Mouse (Mus musculus) kidney, adult 2 months (tissue): ENCODE data around the gene Ubqln1.

Experiments
- CTCF ChIP-seq: fragments of 200-500 bp; conservative IDR thresholded peaks from 2 replicates; pipeline ENCODE4 v1.5.1; 2011; ENCODE audit warnings: low read depth, mild to moderate bottlenecking, control low read depth, low read length, moderate library complexity, mixed read lengths; ENCODE audit not compliant: insufficient read depth, insufficient read length
- POLR2A ChIP-seq: fragments of 200-500 bp; IDR thresholded peaks from one replicate; pipeline ENCODE4 v1.6.1; 2011; ENCODE audit warnings: low read depth, low read length, control low read depth

- no peak for TF ChIP-seq POLR2A
- TF ChIP-seq CTCF = no peak
Observed at GRCm38 (mm10) chr13:58163343-58163742, 52.1 kb downstream of the Ubqln1 start.
